Mouse (Mus musculus): Measurements from ENCODE around the gene Tomm20l.
"Not testable (repeated sequence)": the region's sequence is repeated elsewhere in the genome, so short reads cannot be mapped to it uniquely, and the experiment has no call there.

Tomm20l gene

DNA sequence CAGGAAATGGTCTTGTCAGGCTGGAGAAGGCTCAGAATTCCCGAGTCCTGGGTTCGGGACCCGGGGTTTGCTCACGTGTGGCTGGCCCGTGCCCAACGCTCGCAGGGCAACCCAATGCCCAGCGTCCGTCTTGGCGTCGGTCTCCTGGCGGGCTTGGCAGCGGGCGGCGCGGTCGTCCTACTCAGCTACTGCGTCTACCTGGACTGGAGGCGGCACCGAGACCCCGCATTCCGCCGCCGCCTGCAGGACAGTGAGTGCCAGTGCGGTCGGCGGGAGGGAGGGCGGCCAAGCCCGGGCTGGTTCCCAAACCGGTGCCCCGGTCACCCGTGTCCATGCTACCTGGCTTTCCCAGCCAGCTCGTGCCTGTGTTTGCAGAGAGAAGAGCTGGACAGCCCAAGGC lies at the start of gene Tomm20l:
Gene Tomm20l, plus strand, starts transcription at position 98 of the 400 bp plus-strand sequence.
- CTCF ChIA-PET: interaction anchor here (0.6 kb wide), 1 partner anchor 139 kb away, joined by 3 read pairs; no protein-coding TSS in a partner anchor

DNA sequence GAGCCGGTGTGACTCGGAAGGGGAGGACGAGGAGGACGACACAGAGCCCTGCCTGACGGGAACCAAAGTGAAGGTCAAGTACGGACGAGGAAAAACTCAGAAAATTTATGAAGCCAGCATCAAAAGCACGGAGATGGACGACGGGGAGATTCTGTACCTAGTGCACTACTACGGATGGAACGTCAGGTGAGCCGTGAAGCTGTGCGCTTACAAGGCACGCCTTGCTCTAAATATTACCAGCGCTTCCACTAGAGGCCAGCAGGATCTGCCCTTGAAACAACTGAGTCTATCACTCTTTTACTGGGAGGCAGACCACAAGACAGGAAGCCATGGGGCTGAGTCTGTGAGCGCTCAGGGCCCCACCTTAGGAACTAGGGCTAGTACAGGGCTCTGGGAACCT lies 41.4 kb upstream of the Tomm20l start:
- CTCF ChIA-PET: no interaction called here

DNA sequence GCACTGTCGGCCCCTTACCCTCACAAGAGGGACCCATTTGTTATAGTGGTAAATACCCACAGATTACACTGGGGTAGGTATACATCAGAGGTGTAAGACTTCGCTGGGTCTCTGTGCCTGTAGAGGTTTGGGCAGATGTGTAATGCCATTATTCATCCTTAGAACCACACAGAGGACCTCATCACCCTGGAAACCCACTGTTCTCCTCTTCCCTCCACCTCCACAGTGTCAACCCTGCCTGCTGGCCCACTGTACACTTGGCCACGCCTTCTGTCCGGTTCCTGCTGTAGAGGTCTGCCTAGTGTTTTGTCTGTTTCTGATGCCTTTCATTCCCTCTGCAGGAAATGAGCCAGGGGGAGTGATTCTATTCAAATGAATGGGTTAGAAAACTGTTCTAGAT lies 39.2 kb upstream of the Tomm20l start:
- CTCF ChIA-PET: no interaction called here

DNA sequence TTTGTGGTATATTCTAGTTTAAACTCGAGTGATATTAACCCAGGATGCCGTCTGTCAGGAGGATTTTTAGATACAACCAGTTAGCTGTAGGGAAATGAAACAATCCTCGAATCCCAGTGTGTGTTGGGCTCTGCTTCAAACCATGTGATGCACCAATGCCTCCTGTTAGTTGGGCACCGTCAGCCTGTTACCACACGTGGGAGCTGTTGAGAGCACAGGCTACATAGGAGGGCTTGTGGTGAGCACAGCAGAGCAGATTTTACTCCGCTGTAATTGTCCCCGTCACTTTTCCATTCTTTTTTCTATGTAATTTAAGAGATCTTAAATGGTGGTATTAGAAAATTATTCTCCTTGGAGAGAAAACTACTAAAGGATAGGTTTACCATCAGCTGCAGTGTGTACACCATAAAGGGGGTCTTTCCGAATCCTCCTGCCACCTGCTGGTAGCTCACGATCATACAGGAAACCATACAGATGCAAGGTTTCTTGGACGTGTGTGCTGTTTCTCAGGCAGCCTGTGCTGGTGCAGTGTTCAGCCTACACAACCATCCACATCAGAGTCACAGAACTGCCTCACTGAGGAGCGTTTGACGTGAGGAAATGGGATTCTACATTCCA lies 38.0 kb upstream of the Tomm20l start:
- CTCF ChIA-PET: no interaction called here

DNA sequence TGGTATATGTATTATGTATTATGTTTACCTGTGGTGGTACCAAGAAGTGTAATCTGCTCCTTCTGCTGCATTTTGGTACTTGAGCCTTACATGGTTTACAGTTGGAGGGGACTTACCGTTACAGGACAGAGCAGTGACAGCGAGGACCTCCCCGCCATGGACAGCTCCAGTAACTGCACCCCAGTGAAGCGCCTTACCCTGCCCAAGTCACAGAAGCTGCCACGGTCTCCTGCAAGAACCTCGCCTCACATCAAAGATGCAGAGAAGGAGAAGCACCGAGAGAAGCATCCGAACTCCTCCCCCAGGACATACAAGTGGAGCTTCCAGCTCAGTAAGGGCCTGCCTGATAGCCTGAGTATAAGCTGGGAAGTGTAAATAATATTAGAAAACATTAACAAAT lies 24.9 kb upstream of the Tomm20l start:
- CTCF ChIA-PET: no interaction called here

DNA sequence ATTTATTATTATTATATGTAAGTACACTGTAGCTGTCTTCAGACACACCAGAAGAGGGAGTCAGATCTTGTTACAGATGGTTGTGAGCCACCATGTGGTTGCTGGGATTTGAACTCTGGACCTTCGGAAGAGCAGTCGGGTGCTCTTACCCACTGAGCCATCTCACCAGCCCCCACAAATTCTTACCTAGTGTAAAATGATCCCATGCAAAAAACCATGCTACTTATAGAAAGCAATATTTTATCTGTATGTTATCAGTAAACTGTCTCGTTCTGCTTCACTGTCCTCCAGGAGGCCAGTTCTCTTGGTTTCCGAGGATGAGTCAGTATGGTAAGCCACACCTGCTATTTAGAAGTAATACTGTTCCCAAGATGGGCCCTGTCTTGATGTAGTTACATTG lies 7.0 kb upstream of the Tomm20l start:
- CTCF ChIA-PET: not testable (repeated sequence)

DNA sequence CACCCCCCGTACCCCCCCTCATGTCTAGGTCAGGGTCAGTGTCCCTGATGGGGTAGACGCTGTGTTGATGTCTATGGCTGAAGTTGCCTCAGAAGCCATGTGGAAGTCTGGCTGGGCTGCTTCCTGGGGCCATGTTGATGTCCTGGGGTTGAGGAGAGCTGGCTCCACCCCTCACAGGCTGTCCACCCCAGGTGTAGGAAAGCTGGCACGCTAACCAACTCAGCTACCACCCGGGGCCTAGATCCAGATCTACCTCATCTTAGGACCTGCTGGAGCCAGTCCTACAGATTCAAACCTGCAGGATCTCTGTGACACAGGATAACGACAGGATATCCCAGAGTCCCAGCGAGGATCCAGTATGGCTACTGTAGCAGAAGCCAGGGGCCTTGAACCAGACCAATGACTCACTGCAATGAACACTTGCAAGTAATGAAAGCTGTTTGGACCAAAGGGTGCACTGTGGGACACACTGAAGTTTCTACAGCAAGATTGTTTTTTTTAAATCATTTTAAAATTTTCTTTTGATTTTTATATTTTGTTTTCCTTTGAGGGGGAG lies 3.9 kb upstream of the Tomm20l start:
- CTCF ChIA-PET: interaction anchor here (0.6 kb wide), 2 partner anchors 81 to 130 kb away, joined by 7 to 8 read pairs; no protein-coding TSS in a partner anchor

DNA sequence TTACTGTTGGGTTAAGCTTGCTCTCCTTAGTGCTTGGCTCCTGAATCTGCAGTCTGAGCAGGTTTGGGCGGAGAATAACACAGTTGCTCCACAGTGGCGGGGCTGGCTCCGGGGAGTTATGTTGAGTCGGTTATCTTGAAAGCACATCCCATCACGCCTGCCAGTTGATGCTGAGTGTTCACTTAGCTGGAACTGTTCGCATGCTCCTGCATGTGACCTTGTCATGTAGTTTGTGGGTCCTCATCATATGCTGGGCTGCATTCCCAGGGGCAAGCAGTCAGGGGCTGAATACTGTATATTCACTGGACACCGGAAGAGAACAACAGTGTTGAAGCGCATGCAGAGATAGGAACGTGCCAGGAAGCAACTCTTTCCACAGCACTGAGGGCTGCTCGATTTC lies 1.8 kb downstream of the Tomm20l start:
- CTCF ChIA-PET: interaction anchor here (0.6 to 0.7 kb wide), 2 partner anchors 23 to 51 kb away, joined by 3 to 7 read pairs; no protein-coding TSS in a partner anchor

DNA sequence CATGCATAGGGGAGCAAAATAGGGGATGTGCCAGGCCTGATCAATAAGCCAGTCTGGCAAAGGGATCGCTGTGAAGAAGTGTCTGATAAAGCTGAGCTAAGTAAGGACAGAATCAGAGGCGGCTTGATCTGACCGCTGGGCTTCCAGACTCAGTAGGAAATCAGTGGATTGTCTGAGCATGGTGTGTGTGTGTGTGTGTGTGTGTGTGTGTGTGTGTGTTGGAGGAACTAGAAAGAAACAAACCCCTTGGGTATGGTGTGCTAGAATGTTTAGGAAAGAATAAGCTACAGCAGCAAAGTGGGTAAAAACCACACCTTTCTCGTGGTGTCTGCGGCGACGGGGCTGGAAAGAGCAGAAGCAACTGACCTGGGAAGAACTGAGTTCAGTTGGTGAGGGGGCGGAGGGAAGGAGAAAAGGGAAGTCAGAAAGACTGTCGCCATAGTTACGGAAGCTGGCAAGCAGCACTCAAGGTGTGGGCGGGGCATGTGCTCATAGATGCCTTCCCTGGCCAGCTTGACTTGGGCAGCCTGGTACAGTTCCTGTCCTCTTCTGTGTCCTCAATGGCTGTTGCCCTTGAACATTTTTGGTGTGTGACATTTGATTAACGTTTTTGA lies 2.6 kb downstream of the Tomm20l start:
- CTCF ChIA-PET: interaction anchor here (0.6 to 0.7 kb wide), 2 partner anchors 22 to 52 kb away, joined by 3 to 7 read pairs; no protein-coding TSS in a partner anchor

DNA sequence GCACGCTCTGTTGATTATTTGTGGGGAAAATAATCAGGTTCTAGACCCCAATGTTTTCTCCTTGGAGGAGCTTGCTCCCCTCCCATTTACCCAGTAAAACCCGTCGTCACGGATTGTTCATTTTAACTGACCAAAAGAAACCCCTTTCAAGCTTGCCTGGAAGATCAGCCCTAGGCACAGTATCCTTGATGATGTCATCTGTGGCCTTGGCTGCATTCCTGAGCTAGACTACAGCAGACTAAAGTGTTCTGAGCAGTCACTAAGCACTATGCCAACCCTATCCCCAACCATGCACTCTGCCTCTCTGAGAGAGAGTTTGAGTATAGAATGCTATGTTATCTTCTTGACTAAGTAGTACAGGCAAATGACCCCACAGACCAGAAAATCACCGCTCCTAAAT lies 5.2 kb downstream of the Tomm20l start:
- CTCF ChIA-PET: no interaction called here

DNA sequence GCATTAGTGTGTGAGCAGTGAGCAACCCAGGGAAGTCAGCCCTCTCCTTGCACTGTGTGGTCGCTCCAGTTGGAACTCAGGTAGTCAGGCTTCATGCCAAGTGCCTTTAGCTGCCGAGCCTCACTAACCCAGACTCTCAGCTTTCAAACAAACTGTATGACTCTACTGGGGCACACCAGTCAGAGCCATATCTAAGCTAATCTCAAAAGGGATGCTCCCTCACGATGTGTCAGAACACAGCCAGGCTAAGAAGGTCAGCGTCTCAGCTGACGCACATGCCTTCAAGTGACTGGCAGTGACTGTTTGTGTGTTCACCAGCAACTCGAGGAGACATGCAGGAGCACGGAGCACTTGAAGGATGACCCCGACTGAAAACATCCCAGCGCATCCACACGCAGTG lies 11.5 kb downstream of the Tomm20l start:
- CTCF ChIA-PET: no interaction called here

DNA sequence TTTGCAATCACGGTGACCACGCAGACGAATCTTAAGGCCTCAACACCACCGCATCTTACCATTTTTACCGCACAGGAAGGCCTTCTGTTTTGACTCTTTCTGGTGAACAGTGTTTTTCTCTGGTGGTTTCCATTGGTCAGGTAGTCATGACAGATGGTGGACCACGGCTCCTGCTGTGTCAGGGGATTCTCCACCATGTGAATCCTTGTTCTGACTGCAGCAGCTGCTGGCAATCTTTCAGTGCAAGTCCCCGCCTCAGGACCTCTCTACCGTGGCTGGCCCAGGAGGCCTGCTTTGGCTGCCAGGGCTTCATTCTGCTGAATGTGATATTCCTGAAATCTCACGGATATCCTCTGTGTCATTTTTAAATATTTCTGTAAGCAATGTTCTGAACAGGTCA lies 12.1 kb downstream of the Tomm20l start:
- CTCF ChIA-PET: no interaction called here

DNA sequence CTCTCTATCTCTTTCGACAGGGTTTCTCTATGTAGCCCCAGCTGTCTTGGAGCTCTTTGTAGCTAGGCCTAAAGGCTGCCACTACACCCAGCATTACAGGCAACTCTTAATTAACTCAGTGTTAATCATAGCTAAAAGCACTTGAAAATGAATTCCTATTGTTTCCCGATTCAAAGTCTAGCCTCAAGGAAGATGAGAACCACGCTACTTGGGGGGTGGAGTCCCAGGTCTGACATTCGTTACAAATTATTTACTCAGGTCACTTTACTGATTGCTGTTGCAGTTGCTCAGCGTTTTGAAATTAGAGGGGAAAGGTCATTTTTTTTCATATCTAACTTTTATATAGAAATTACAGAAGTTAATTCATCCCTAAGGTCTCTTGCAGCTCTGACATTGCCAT lies 24.4 kb downstream of the Tomm20l start:
- CTCF ChIA-PET: interaction anchor here (0.6 to 0.7 kb wide), 2 partner anchors 22 to 168 kb away, joined by 4 to 7 read pairs; no protein-coding TSS in a partner anchor

DNA sequence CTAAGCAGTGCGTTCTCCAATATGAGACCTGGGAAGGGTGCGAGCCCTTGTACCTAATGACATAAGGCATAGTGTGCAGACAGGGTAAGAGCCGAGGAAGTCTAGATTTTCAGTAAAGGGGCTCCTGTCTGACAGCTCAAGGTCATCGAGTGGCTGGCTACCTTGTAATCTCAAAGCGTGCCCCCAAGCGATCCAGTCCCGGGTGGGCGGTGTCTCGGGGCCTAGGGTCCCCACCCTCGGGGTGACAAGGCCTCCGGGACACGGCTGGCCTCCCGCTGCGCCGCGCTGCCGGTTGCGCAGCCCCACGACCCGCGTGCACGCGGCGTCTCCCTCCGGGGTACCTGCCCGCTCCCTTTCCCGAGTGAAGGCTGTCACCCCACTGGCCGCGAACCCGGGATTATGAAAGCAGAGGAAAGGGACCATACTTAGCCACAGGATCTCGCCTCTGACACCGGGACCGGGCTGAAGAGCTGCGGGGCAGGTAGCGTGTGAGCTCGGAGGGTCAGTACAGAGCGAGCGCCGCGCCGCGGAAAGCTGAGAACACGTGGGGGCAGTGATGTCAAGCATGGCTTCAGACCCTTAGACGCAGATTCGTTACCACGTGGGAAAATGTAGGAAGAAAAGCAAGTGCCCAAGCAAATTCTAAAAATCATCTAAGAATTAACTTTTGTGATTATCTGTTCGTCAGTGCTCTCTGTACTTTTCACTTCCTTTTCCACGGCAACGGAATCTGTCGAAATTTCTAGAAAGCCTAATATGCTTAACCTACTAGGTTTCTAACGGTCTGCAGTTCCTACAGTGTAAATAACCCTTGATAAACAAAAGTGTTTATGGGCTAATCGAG lies 25.1 kb downstream of the Tomm20l start, which contains the start of the genes Timm9 and 2700049A03Rik:
Gene Timm9, minus strand, starts transcription at position 555 of the 844 bp plus-strand sequence.
Gene 2700049A03Rik, plus strand, starts transcription at position 719 of the 844 bp plus-strand sequence.
- CTCF ChIA-PET: interaction anchor here (0.6 to 0.7 kb wide), 3 partner anchors 23 to 1949 kb away, joined by 4 to 7 read pairs (median 4); no protein-coding TSS in a partner anchor

DNA sequence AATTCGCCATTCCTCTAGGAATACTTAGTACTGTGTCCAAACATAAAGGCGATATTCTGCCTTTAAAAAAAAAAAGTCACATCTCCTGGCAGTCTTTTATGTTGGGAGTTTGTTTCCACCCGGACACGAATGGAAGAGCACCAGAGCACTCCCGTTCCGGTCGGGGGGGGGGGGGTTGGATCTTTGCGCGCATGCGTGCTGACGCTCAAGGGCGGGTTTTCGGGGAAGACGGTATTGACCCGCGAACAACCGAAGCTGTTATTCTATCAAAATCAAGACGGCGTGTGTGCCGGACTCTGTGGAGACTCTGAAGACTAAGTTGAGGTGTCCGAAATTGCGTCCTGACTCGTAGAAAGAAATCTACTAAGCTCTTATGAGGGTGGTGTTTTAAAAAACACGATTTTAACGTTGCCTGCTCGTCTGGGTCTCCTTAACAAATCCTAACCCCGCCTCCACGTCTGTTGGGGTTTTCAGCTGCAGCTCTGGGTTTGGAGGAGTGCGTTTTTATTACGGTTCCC lies 25.8 kb downstream of the Tomm20l start:
- CTCF ChIA-PET: interaction anchor here (0.7 kb wide), 1 partner anchor 1440 kb away, joined by 9 read pairs; no protein-coding TSS in a partner anchor

DNA sequence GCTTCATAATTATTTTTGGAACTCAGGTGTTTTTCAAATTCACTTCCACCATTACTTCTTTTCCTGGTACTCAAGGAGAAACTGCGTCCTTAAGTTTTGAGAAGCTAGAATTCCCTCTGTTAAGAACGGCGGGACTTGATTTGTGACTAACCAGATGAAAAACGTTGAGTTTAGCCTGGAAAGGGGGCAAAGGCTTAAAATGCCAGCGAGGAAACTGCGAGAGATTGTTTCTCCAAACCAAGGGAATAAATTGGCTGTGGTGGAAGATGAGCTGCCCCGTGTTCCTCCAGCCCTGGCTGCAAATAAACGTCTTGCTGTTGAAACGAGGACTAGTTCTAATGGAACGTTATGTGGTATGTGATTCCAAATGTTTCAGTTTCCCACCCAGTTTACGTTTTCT lies 26.5 kb downstream of the Tomm20l start:
- CTCF ChIA-PET: interaction anchor here (0.7 kb wide), 1 partner anchor 1441 kb away, joined by 9 read pairs; no protein-coding TSS in a partner anchor

DNA sequence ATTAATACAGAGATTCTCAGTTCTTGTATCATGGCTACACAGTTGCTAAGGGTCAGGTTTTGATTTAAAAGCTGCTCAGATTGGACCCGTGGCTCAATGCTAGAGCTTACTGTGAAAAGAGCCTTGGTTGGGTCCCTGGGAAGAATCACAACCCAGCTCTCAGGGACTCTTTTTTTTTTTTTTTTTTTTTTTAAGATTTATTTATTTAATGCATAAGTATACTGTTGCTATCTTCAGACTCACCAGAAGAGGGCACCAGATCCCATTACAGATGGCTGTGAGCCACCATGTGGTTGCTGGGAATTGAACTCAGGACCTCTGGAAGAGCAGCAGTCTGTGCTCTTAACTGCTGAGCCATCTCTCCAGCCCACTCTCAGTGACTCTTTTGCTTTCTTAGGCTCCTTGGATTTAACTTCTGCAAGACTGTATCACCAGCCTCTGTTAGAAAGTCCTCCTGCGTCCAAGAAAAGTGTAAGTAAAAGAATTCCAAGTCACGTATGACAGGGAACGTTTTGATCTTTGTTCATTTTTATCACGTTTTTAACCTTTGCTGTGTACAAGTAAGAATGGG lies 28.1 kb downstream of the Tomm20l start:
- CTCF ChIA-PET: interaction anchor here (0.6 kb wide), 5 partner anchors 73 to 669 kb away, joined by 3 to 6 read pairs (median 3); no protein-coding TSS in a partner anchor

DNA sequence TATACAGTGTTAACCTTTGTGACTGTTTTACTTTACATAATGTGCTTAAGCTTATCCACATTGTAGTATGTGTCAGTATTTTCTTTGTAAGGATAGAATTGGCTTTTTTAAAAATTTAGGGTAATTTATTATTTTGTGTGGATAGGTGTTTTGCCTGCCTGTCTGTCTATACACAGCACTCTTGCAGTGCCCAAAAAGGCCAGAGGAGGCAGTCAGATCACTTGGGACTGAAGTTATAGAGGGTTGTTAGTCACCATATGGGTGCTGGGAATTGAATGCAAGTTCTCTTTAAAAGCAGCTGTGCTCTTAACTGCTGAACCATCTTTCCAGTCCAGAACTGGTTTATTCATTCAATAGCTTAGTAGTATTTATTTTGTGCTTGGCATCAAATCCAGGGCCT lies 30.0 kb downstream of the Tomm20l start:
- CTCF ChIA-PET: no interaction called here

DNA sequence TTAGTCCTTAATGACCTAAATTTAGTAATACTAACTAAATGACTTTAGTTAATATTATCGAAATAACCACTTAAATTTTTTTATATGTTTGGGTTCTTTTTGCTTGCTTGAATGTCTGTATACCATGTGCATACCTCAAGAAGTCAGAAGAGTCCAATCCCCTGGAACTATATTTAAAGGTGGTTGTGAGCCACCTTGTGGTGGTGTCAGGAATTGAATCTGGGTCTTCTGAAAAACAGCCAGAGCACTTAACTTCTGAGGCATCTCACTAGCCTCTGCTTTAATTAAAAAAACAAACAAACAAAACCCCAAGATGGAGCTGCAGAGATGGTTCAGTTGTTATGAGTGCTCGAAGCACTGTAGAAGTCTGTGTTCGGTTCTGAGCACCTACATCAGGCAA lies 36.4 kb downstream of the Tomm20l start:
- CTCF ChIA-PET: no interaction called here

DNA sequence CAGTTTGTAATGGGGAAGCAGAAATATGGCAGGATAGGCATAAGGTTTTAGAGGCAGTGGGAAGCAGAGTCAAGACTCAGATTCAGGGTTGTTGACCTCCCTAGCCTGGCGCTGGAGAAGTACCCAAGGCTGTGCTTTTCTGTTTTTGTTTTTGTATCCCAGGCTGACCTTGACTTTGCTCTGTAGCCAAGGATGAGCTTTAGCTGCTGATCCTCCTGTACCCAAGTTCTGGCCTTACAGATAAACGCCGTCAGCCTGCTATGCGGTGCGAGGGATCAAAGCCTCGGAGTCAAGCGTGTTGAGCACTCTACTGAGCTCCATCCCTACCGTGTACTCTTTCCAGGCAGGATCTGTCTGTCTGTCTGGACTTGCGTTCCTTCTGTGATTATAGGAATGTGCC lies 37.6 kb downstream of the Tomm20l start:
- CTCF ChIA-PET: no interaction called here

DNA sequence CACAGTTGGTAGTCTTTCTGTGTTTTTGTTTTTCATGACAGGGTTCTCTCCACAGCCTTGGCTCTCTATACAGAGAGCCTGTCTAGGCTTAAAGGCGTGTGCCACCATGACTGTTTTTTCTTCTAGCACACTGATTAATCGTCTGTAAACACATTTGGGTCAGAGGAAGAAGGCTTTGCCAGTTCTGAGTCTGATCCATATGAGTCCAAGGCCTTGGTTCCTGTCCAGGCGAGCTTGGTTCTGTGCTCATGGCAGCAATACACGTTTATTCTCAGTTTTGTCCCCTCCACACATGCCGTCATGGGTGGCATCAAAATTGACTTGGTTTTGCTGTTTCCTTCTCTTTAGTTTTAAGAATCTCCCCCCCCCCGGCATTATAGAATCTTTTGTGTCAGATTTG lies 38.2 kb downstream of the Tomm20l start:
- CTCF ChIA-PET: no interaction called here
